Mouse (Mus musculus) G1E (cell line): ENCODE results near the gene Miox. TPM values are rescaled to one million over a fixed set of nuclear protein-coding genes. Genes with fewer than 3 reads are reported as not detected.

Source experiments
- ATAC-seq: 2 replicates; pipeline ENCODE4 v1.8.0; 2016; ENCODE audit warnings: mild to moderate bottlenecking; ENCODE audit not compliant: insufficient number of reproducible peaks, poor library complexity, low FRiP score, severe bottlenecking; ENCODE audit errors: extremely low read depth
- DNase-seq: peaks from one replicate; pipeline ENCODE4 v3.0.0; 2012; ENCODE audit warnings: low spot score
- H3K27me3 ChIP-seq: 2 replicates; pipeline ENCODE4 v1.6.1; 2012; ENCODE audit warnings: mild to moderate bottlenecking, low read length, inconsistent platforms; ENCODE audit not compliant: insufficient read depth
- H3K36me3 ChIP-seq: replicated peaks from 2 replicates; pipeline ENCODE3; 2012; ENCODE audit warnings: mild to moderate bottlenecking, inconsistent platforms
- H3K4me1 ChIP-seq: 2 replicates; pipeline ENCODE4 v1.6.1; 2012; ENCODE audit warnings: low read depth, low read length, inconsistent platforms, mixed read lengths; ENCODE audit not compliant: insufficient read depth
- H3K4me3 ChIP-seq: 2 replicates; pipeline ENCODE4 v1.5.1; 2012; ENCODE audit warnings: low read depth, mild to moderate bottlenecking, inconsistent platforms, low read length, moderate library complexity, mixed read lengths
- H3K9me3 ChIP-seq: replicated peaks from 2 replicates; pipeline ENCODE4 v1.6.1; 2012; ENCODE audit warnings: inconsistent platforms
- CTCF ChIP-seq: IDR thresholded peaks from 2 replicates; pipeline ENCODE4 v1.5.1; 2012; ENCODE audit warnings: low read depth, low read length, inconsistent platforms, mixed read lengths
- GATA1 ChIP-seq: IDR thresholded peaks from 2 replicates; pipeline ENCODE4 v1.6.1; 2012; ENCODE audit warnings: borderline replicate concordance, low read length, inconsistent platforms, mixed read lengths
- GATA2 ChIP-seq: IDR thresholded peaks from 2 replicates; pipeline ENCODE4 v1.6.1; 2012; ENCODE audit warnings: low read depth, low read length, inconsistent platforms, borderline replicate concordance
- POLR2AphosphoS5 ChIP-seq: IDR thresholded peaks from 2 replicates; pipeline ENCODE4 v1.6.1; 2012; ENCODE audit warnings: low read depth, low read length, inconsistent platforms; ENCODE audit not compliant: insufficient replicate concordance
- TAL1 ChIP-seq: conservative IDR thresholded peaks from 2 replicates; pipeline ENCODE4 v1.6.1; 2012; ENCODE audit warnings: low read depth, low read length, inconsistent platforms, mixed read lengths
- polyA plus RNA-seq: library from polyadenylated mRNA; stranded (reverse); fragments of >175 nt; gene quantifications from 2 replicates; pipeline ENCODE4 v1.2.3, GENCODE M21; 2012
- total RNA-seq, 2 experiments: library from RNA; stranded (forward) in 1 of 2; stranded (reverse) in 1 of 2; fragments of 200-1000 nt in 1 of 2; fragments of >200 nt in 1 of 2; fragmentation: Nextera tagmentation in 1 of 2; gene quantifications; 2 replicates each; pipeline ENCODE4 v1.2.3; 2014 to 2017

Gene Miox
- total RNA-seq (2014; fragmentation: Nextera tagmentation) (not detected in 2 replicates), total RNA-seq (2017) (0.11 and 0.12 TPM in 2 replicates), polyA plus RNA-seq (not detected in 2 replicates)

DNA sequence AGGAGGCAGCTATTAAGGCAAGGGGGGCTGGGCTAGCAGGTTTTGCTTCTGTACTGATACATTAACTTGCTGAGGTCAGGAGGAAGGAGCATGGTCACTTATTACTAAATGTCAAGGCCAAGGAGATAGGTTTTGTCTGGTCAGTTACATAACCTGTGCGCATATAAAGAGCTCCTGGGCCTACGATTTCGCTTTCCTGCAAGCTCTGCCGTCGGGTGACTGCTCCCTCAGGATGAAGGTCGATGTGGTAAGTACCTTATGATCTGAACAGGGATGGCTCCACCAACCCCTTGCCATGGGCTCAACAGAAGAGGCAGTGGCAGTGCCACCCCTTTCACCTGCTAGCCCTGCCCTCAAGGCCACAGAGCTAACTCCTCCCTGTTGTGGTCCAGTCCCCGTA, at the start of gene Miox:
TSS of gene Miox (plus strand) at position 128 of the 400 bp plus-strand sequence.
- DNase-seq (no peak), ATAC-seq (no peak)
- H3K4me3 ChIP-seq = no peak within 1 kb of the TSS
- peaks cover 27% of the 10 kb centered on the region for H3K27me3 ChIP-seq
- TF ChIP-seq GATA1 = no peak
- TF ChIP-seq POLR2AphosphoS5 = no peak
- no peak for TF ChIP-seq CTCF
- TF ChIP-seq GATA2 = no peak
- no peak for TF ChIP-seq TAL1
- H3K9me3 ChIP-seq = no peaks in the 10 kb centered on the region
- H3K4me1 ChIP-seq = no peaks in the 10 kb centered on the region
- H3K36me3 ChIP-seq = no peaks in the 10 kb centered on the region

DNA sequence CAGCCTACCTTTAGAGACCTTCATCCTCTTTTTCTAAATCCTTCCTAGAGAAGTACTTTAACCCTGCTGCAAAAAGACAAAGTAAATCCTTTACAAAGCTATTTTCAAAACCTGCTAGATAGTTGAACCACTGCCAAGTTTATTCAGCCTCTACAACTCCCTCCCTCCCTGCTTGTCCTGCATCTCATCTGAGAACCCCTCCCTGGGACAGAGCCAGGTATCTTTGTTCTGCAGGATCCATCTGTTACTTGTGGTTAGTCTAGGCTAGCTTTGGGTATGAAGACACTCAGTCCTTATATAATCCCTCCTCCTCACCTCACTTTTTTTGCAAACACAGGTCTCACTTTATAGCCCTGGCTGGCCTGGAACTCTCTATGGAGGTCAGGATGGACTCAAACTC, 49.2 kb upstream of the Miox start:
- H3K4me1 ChIP-seq = peaks cover 10% of the 10 kb centered on the region
- no peaks in the 10 kb centered on the region for H3K27me3 ChIP-seq
- peaks cover 99% of the 10 kb centered on the region for H3K36me3 ChIP-seq
- TF ChIP-seq POLR2AphosphoS5 = no peak
- TF ChIP-seq TAL1 = no peak
- DNase-seq (no peak), ATAC-seq (no peak)
- no peak overlapping the region for H3K4me3 ChIP-seq
- H3K9me3 ChIP-seq = no peaks in the 10 kb centered on the region

DNA sequence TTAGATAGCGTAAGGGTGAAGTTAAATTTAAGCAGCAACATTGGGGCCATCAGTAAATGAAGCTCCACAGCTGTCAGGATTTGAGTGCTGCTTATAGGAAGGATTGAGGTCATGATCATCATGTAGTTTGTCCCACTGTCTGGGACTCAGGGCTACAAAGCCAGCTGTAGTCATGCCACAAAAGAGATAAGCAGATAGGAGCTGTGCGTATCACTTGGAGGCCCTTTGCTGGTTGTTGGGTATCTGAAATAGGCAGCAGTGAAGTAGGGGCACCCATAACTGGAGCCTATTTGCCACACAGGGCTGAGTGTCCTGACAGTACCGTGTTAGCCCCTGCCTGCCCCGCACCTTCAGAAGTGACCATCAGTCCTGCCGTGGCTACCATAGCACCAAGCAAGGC, 48.7 kb upstream of the Miox start:
- H3K36me3 ChIP-seq = peaks cover 97% of the 10 kb centered on the region
- no peaks in the 10 kb centered on the region for H3K9me3 ChIP-seq
- H3K4me3 ChIP-seq = peak overlapping the region; percentile 32; the same call in 1 of the 2 replicates
- TF ChIP-seq CTCF (no peak), TAL1 (no peak), GATA2 (no peak), GATA1 (no peak), POLR2AphosphoS5 (no peak)
- peaks cover 10% of the 10 kb centered on the region for H3K4me1 ChIP-seq
- ATAC-seq = no peak
- DNase-seq = no peak
- H3K27me3 ChIP-seq = no peaks in the 10 kb centered on the region

DNA sequence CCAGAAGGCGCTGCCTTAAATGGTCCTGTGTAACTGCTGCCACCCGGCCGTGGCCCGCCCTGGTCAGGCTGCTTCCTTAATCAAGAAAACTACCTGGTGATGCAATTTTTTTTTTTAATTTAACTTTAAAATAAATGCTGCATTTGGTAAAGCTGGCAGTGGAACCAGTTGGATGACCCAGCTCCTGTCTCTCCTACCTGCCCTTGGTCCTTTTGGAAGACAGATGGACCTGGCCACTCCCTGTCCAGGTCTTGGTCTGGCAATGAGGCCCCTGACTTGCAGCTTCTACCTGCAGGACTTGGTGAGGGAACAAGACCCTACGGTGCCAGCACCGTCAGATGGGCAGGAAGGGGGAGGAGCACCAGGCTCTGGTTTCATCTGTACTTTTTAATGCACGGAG, 48.1 kb upstream of the Miox start:
- no peaks in the 10 kb centered on the region for H3K9me3 ChIP-seq
- H3K4me3 ChIP-seq = peak overlapping the region; percentile 32; the same call in 1 of the 2 replicates

DNA sequence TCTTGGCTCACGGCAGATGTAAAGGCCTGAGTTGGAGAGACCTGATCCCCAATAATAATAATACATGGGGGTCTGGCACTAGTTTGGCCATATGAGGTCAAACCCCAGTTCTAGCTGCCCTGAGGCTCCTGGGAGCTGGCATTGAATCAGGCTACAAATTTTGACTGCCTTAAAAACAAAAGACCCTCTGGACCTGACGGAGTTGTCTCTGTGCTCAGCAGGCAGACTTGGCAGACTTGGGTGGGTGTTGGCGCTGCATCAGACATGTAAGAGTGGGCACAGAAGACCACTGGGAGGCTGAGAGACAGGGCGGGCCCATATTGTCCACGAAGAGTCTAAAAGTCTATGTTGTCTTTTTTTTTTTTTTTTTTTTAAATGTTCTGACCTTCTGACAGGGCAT, 47.6 kb upstream of the Miox start:
- TF ChIP-seq CTCF = no peak
- no peak for TF ChIP-seq TAL1
- no peak for TF ChIP-seq GATA2
- TF ChIP-seq POLR2AphosphoS5 = no peak
- TF ChIP-seq GATA1 = no peak
- no peak for ATAC-seq
- no peak for DNase-seq
- Histone ChIP-seq H3K9me3 (no peaks in the 10 kb centered on the region), H3K27me3 (no peaks in the 10 kb centered on the region), H3K4me3 (no peak overlapping the region), H3K36me3 (peaks cover 96% of the 10 kb centered on the region), H3K4me1 (peaks cover 10% of the 10 kb centered on the region)

More for the DNA sequence above, 48.1 kb upstream of the Miox start:
- TF ChIP-seq TAL1 = no peak
- no peak for TF ChIP-seq POLR2AphosphoS5
- no peak for TF ChIP-seq GATA1
- no peak for TF ChIP-seq GATA2
- TF ChIP-seq CTCF = no peak
- no peak for ATAC-seq
- H3K4me1 ChIP-seq = peaks cover 10% of the 10 kb centered on the region
- H3K36me3 ChIP-seq = peaks cover 96% of the 10 kb centered on the region
- H3K27me3 ChIP-seq = no peaks in the 10 kb centered on the region
- DNase-seq = no peak

DNA sequence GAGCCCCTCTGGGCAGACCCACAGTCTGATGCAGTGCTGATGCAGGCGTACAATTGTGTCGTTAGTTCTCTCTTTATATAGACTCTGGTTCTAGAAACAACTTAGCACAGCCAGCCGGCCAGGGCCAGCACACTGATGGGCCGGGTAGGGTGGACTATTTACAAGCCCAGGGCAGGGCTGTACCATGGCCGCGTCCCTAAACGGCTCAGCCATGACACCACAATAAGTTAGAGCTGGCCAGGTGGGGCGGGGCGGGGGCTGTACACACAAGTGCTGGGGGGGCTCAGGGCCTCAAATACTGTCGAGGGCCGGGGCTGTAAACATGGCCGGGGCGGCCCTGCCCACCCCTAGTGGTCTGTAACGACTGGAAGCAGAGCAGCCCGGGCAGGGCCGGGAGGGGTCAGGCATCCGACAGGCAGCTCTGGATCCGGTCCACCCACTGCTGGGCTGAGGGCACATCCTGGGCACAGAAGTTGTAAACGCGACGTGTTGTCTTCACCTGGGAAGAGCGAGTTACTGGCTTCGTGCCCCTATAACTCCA, 45.9 kb upstream of the Miox start:
- no peak for DNase-seq
- peaks cover 95% of the 10 kb centered on the region for H3K36me3 ChIP-seq
- no peak overlapping the region for H3K4me3 ChIP-seq
- H3K27me3 ChIP-seq = no peaks in the 10 kb centered on the region
- no peak for TF ChIP-seq POLR2AphosphoS5
- no peak for TF ChIP-seq GATA1
- no peak for TF ChIP-seq CTCF
- no peak for TF ChIP-seq TAL1
- TF ChIP-seq GATA2 = no peak
- H3K9me3 ChIP-seq = no peaks in the 10 kb centered on the region
- no peak for ATAC-seq
- H3K4me1 ChIP-seq = peaks cover 18% of the 10 kb centered on the region

GRCm38 (mm10) chr15:89289455-89289854, 44.7 kb upstream of the Miox start:
- TF ChIP-seq CTCF = no peak
- TF ChIP-seq POLR2AphosphoS5 = no peak
- TF ChIP-seq TAL1 = no peak
- no peak for TF ChIP-seq GATA1
- TF ChIP-seq GATA2 = no peak
- no peak for DNase-seq
- no peak overlapping the region for H3K4me3 ChIP-seq
- H3K27me3 ChIP-seq = no peaks in the 10 kb centered on the region
- peaks cover 22% of the 10 kb centered on the region for H3K4me1 ChIP-seq
- no peak for ATAC-seq
- peaks cover 95% of the 10 kb centered on the region for H3K36me3 ChIP-seq
- no peaks in the 10 kb centered on the region for H3K9me3 ChIP-seq
